Comparison of ENCODE assay signal across 11 mouse cellular contexts in genomic region chr17:5612236-5612635, GRCm38 (mm10).
"Had no signal": no experiment of that assay in that cellular context is flagged by ENCODE, and none has a peak within 500 bp of the region (broad histone marks: within the 10 kb centered on the region; RNA-seq: fewer than 3 reads in every experiment).

No protein-coding gene starts in this region.

- H3K27ac ChIP-seq: limb, embryonic 15.5 days; liver, embryonic 14.5 days; midbrain, embryonic 13.5 days; neural tube, embryonic 12.5 days; stomach, postnatal 0 days had no signal

- H3K4me1 ChIP-seq: midbrain, embryonic 13.5 days; neural tube, embryonic 12.5 days had no signal

- H3K27me3 ChIP-seq: limb, embryonic 15.5 days; midbrain, embryonic 13.5 days; neural tube, embryonic 12.5 days had no signal

- H3K9ac ChIP-seq: limb, embryonic 15.5 days; liver, embryonic 14.5 days; midbrain, embryonic 13.5 days; neural tube, embryonic 12.5 days had no signal

- H3K4me3 ChIP-seq: limb, embryonic 15.5 days; midbrain, embryonic 13.5 days; myocyte; neural tube, embryonic 12.5 days had no signal

- H3K9me3 ChIP-seq: limb, embryonic 15.5 days; neural tube, embryonic 12.5 days had no signal

- H3K36me3 ChIP-seq: limb, embryonic 15.5 days; midbrain, embryonic 13.5 days; neural tube, embryonic 12.5 days had no signal

- DNase-seq: lung, adult 18-20 months; lung, postnatal 36 days; thymus, postnatal 14 days had no signal

- ATAC-seq: inflammation-experienced regulatory T-cells, adult 6 months; intestine, postnatal 0 days; midbrain, embryonic 13.5 days had no signal

- H3K4me2 ChIP-seq: limb, embryonic 15.5 days; midbrain, embryonic 13.5 days; neural tube, embryonic 12.5 days had no signal
